Mouse (Mus musculus): ENCODE measurements around the gene Cenpv.
A peak's percentile ranks its signal among the peaks of the same experiment; 100 is the strongest.

The Cenpv gene

DNA sequence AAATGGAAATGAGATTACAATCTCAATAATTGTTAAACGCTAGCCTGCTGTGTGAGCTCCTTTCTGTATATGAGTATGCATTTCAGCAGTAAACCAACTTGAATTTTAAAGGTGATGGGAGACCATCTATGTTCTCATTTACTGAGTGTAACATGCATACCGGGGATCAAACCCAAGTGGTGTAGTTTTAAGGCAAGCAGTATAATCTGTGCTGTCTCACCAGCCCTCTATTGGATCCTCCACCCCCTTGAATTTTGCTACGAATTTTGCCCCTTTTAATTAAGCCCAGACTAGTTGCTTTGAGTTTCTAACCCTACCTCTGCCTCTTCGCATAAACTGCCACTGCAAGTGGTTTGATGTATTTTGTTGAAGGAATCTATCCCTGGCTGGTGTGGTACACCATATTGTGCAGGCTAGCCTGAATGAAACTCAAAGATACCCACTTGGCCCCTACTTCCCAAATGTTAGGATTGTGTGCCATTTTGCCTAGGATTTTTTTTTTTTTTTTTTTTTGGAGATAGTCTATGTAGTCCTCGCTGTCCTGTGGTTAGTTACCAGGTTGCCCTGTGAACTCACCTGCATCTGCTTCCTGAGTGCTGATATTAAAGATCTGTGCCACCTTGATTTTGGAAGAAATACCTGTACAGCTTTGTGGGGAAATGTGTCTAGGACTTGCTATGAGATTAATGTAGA lies 15.2 kb upstream of the Cenpv start:
- no peak for DNase-seq (ENCODE audit: low read depth, low spot score)

GRCm38 (mm10) chr11:62553633-62554032 lies 14.6 kb upstream of the Cenpv start:
- DNase-seq (ENCODE audit: low read depth, low spot score) = no peak

- no peak for DNase-seq (ENCODE audit: low read depth, low spot score)
Observed at GRCm38 (mm10) chr11:62553186-62553585, 14.1 kb upstream of the Cenpv start.

- peak; percentile 92 for DNase-seq (ENCODE audit: low read depth, low spot score)
Observed at GRCm38 (mm10) chr11:62551226-62552119, 12.4 kb upstream of the Cenpv start.

- DNase-seq (ENCODE audit: low read depth, low spot score) = peak; percentile 99
Observed at GRCm38 (mm10) chr11:62550727-62551225, 11.7 kb upstream of the Cenpv start, which contains the start of gene Ubb. Gene Ubb (plus strand): TSS chr11:62551171.

DNA sequence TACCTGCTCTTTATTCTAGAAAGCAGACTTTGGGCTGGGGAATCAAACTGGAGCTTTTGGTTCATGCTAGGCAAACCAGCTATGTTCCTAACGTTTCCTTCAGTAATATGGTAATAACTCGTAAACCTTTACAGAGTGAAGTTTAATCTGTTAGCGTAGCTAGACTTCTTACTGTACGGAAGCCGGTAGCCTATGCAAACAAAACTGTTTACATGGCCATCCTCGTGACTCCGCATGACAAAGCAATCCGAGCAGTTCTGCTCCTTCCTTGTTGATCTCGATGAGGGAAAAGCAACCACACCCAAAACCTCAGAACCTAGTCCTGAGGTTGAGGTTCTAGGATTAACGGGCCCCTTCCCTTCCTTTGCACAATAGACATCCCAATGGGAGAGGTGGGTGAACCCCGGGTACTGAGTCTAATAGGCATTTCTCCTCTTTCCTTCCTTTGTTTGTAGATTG lies 11.2 kb upstream of the Cenpv start:
- DNase-seq (ENCODE audit: low read depth, low spot score) = no peak

DNA sequence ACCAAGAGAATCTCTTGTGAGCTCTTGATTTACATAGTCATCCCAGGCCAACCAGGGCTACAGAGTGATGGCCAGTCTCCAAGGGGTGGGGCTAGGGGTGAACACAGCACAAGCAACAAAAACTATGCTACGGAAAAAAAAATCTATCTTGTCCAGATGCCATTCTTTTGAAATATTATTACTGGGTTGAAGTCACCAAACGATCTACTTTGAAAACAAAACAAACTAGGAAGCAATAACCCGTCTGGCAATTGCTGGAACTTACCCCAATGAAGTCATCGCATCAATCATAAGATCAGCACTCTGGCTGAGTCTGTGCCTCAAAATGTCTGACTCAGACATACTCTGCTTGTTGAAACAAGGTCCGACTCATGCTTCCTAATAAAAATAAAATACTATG lies 10.7 kb upstream of the Cenpv start:
- DNase-seq (ENCODE audit: low read depth, low spot score) = no peak

DNA sequence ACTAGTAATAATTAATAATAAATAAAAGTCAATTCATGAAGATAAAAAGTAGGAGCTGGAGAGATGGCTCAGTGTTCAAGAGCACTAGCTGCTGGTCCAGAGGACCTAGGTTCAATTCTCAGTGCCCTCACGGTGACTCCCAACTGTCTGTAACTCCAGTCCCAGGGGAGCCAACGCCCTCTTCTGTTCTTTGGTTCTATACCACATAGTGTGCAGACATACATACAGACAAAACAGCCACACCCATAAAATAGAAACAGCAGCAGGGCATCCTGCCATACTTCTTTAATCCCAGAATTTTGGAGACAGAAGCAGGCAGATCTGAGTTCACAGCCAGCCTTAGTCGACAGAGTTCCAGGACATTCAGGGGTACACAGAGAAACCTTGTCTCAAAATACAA lies 4.9 kb upstream of the Cenpv start:
- no peak for DNase-seq (ENCODE audit: low read depth, low spot score)

DNA sequence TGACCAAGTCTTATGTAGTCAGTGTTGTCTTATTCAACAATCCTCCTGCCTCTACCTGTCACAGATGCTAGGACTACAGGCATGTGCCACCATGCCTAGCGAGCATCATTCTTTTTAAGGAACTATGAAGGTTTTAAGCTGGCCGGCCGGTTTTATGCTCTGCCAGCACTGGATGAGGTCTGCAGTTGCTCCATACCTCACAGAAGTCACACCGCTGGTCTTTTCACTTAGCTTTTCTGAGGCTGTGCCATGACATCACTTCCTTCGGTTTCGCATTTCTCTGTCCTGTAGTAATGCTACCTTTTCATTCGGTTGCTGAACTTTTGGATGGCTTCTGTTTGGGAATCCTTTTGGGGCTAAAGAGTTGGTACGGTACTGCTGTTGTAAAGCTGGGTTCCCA lies 2.5 kb upstream of the Cenpv start:
- DNase-seq (ENCODE audit: low read depth, low spot score) = no peak

GRCm38 (mm10) chr11:62540969-62541368 lies 1.9 kb upstream of the Cenpv start:
- no peak for DNase-seq (ENCODE audit: low read depth, low spot score)

- DNase-seq (ENCODE audit: low read depth, low spot score) = no peak
Observed at GRCm38 (mm10) chr11:62540167-62540566, 1.1 kb upstream of the Cenpv start.

GRCm38 (mm10) chr11:62538321-62539088 lies 556 bp downstream of the Cenpv start:
- DNase-seq (ENCODE audit: low read depth, low spot score) = no peak

GRCm38 (mm10) chr11:62537590-62537989 lies 1.5 kb downstream of the Cenpv start:
- DNase-seq (ENCODE audit: low read depth, low spot score) = no peak

DNA sequence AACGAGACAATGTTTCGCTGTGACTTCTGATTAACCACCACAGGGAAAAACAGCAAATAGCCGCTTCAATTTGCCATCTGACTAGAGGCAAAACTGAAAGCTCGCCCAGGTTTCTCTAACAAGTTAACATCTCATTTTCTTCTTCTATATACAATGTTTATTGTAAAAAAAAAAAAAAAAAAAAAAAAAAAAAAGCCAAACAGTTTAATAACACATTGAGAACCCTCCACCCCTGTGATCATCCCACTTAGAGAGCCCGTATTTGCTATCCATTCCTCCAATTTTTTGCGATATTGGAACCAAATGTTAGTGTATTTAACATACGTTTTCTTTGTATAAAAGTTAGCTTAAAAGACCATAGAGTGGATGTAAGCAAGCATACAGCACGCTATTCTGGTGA lies 2.0 kb downstream of the Cenpv start:
- DNase-seq (ENCODE audit: low read depth, low spot score) = no peak

DNA sequence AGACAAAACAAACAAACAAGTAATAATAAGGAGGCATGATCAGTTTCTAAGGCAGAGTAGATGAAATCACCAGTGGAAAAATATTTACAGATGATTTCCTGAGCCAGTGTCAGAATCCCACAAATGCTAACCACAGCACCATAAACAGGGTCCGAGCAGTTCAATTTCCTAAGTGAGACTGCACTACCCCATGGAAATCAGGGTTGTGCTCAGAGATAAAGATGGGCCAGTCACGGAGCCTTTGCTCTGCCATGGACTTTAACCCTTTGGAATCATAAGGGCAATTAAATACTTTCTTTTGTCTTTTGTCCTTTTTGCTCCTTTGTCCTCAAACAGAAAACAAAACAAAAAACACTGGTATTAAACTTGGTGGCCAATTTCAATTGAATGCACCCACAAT lies 16.8 kb downstream of the Cenpv start:
- no peak for DNase-seq (ENCODE audit: low read depth, low spot score)

DNA sequence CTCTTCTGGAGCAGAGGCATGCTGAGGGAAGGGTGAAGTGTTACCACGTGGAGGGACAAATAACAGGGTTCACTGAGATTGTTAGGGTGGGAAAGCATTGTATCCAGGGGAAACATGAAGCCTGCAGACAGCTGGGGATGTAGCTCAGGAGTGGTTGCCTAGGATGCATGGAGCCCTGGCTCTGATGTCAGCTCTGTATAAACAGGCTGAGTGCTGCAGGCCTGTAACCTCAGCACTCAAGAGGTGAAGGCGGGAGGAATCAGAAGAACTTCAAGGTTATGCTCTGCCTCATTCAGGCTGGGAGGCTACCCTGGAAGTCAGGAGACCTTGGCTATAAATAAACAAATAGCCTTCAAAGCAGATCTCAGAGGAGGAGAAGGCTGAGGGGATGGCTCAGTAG lies 20.1 kb downstream of the Cenpv start:
- no peak for DNase-seq (ENCODE audit: low read depth, low spot score)

DNA sequence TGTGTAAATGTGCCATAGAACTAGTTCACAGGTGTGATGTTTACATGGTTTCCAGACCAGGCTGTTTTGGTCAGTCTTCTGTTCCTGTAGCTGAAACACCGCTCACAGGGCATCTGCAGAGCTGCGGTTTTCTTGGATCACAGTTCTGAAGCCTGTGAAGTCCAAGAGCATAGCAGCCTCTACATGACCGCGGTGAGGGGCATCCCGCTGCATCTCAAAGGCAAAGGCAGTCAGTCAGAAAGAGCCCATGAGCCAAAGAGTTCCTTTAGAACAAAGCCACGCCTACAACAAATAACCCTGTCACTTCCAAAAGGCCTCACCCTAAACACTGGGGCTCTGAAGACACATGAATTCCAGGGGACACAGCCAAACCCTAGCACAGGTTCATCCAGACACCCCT lies 25.8 kb downstream of the Cenpv start:
- no peak for DNase-seq (ENCODE audit: low read depth, low spot score)

DNA sequence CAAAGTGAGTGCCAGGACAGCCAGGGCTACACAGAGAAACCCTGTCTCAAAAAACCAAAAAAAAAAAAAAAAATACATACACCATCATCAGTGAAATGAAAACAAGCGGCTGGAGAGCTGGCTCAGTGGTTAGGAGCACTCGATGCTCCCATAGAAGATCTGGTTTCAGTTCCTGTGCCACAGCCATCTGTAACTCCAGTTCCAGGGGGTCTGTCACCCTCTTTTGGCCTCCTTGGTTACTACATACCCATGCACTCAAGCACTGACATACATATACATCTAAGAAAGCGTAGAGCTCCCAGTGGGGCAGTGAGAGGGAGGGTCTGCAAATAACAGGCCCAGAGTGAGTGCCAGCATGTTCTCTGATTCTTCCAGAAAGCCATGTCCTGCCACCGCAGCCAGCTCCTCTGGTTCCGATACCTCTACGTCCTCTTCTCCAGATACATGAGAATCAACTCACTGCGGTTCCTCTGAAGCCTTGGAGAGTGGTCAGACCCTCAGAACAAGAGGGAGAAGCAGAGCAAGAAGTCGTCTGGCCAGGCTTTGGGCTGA lies 26.5 kb downstream of the Cenpv start:
- no peak for DNase-seq (ENCODE audit: low read depth, low spot score)

DNA sequence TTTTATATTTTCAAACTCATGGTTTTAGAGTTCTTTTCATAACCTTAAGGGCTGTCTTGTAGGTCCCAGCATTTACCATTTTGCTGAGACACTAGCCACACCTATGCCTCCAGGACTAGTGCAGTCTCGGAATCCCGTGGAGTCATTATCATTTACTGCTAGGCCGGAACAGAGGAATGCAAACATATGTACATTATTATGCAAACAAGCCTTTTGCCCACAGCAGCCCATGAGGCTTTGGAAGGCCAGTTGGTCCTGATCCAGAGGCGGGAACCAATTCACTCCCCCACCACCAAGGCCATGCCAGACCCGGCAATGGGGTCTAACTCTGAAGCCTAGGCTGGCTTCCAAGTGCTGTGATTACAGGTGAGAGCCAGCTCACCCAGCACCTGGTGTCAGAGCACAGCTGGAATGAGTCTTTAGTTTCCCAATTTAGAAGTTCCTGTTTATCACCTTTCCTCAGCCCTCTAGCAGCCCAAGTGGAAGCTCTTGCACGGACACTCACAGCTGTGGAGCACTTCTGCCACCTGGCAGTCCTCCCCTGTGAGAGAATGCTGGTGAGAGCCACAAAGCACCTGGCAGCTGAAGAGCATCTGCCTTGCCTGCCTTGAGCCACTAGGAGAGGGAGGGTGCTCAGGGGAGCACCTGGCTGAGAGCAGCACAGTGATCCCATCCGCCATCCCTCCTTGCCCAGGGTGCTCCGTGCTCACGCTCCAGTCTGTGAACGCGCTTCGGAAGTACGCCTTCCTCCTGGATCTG lies 27.4 kb downstream of the Cenpv start:
- DNase-seq (ENCODE audit: low read depth, low spot score) = no peak

DNA sequence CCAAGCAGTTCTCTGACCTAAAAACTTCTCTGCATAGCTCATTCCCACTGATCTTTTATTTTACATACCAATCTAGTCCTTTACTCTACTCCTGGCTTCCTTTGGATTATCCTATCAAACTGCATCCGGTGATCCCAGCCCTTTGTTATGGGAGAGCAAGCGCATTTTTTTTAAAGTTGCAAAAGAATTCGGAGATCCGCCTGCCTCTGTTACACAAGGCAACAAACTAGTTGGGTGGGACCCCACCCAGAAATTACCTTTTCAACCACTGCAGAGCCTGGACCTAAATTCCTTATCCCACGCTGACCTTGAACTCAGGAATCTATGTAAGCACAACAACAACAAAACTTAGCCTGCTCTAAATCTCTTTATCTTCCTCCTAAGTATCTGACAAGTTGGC lies 28.1 kb downstream of the Cenpv start:
- DNase-seq (ENCODE audit: low read depth, low spot score) = no peak

GRCm38 (mm10) chr11:62509571-62509970 lies 29.5 kb downstream of the Cenpv start:
- no peak for DNase-seq (ENCODE audit: low read depth, low spot score)

All from retina, postnatal 7 days (tissue).